Mouse (Mus musculus) heart, postnatal 0 days (tissue): ENCODE results near the gene Slc7a7. TPM values are rescaled to one million over a fixed set of nuclear protein-coding genes. Genes with fewer than 3 reads are reported as not detected.
A peak's percentile ranks its signal among the peaks of the same experiment; 100 is the strongest.

ENCODE experiments used
- ATAC-seq: fragments of 200-750 bp; cut with Nextera tagmentation; 2 replicates; pipeline ENCODE4 v1.8.0; 2017; ENCODE audit warnings: low read depth, moderate number of reproducible peaks, moderate library complexity; ENCODE audit not compliant: insufficient read depth
- DNase-seq: peaks from one replicate; pipeline ENCODE4 v3.0.0-alpha.2; 2016; ENCODE audit warnings: low spot score
- H3K27ac ChIP-seq: fragments of 300-500 bp; sonication (generic); 2 replicates; pipeline ENCODE4 v1.5.1; 2014; ENCODE audit warnings: low read depth, mild to moderate bottlenecking
- H3K27me3 ChIP-seq: fragments of 300-500 bp; sonication (generic); 2 replicates; pipeline ENCODE4 v1.6.1; 2014; ENCODE audit warnings: low read length, mixed read lengths; ENCODE audit not compliant: control insufficient read depth, insufficient read depth
- H3K36me3 ChIP-seq: fragments of 300-500 bp; sonication (generic); replicated peaks from 2 replicates; pipeline ENCODE4 v1.6.1; 2014; ENCODE audit warnings: low read length, mixed read lengths; ENCODE audit not compliant: control insufficient read depth, insufficient read depth
- H3K4me1 ChIP-seq: fragments of 300-500 bp; sonication (generic); 2 replicates; pipeline ENCODE4 v1.6.1; 2014; ENCODE audit warnings: antibody characterized with exemption; ENCODE audit not compliant: control insufficient read depth, insufficient read depth
- H3K4me2 ChIP-seq: fragments of 300-500 bp; sonication (generic); 2 replicates; pipeline ENCODE4 v1.6.1; 2014; ENCODE audit warnings: low read depth, mild to moderate bottlenecking, low read length, moderate library complexity
- H3K4me3 ChIP-seq: fragments of 300-500 bp; sonication (generic); 2 replicates; pipeline ENCODE4 v1.5.1; 2014; ENCODE audit warnings: low read depth, low read length
- H3K9ac ChIP-seq: fragments of 300-500 bp; sonication (generic); replicated peaks from 2 replicates; pipeline ENCODE4 v1.6.1; 2014; ENCODE audit warnings: low read depth, low read length, mixed read lengths
- H3K9me3 ChIP-seq: fragments of 300-500 bp; sonication (generic); replicated peaks from 2 replicates; pipeline ENCODE4 v1.6.1; 2016; ENCODE audit warnings: low read length; ENCODE audit not compliant: control insufficient read depth
- CTCF ChIP-seq: IDR thresholded peaks from 2 replicates; pipeline ENCODE4 v1.5.1; 2016; ENCODE audit warnings: antibody characterized with exemption, control low read depth, low read depth
- EP300 ChIP-seq: IDR thresholded peaks from 2 replicates; pipeline ENCODE4 v1.6.1; 2016; ENCODE audit warnings: antibody characterized with exemption, low read depth
- WGBS: fragments of 180-500 bp; shearing (Covaris S2); extraction: QIAGEN DNeasy Blood & Tissue Kit; methylation state at CpG from one replicate; pipeline ENCODE4 v1.1.7; 2014; 5-methylcytosine and 5-hydroxymethylcytosine counted together
- polyA plus RNA-seq: library from polyadenylated mRNA; unstranded; fragments of >200 nt; fragmentation: Nextera tagmentation; extraction: Ambion mirVana; gene quantifications from 2 replicates; pipeline ENCODE4 v1.2.1, GENCODE M21; 2015
- total RNA-seq: library from RNA; depleted of rRNA; stranded (reverse); fragments of >200 nt; gene quantifications from 2 replicates; pipeline ENCODE4 v1.2.3, GENCODE M21; 2014; ENCODE audit warnings: low replicate concordance; rRNA removed

Gene Slc7a7
- total and polyA plus RNA-seq, 2 experiments from 2014 or later, result 6.7 to 11.3 TPM

DNA sequence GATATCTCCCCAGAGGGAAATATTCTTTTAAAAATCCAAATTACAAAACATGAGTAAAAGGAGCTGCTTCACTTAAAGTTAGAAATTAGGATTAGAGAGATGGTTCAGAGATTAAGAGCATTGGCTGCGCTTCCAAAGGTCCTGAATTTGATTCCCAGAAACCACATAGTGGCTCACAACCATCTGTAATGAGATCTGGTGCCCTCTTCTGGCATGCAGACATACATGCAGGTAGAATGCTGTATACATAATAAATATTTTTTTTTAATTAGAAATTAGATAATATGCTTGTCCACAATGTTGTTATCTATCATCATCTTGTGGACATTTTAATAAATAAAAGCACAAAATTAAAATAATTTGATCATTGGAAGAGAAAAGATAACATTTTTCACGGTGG lies 89.0 kb downstream of the Slc7a7 start:
- no peak overlapping the region for H3K9ac ChIP-seq

DNA sequence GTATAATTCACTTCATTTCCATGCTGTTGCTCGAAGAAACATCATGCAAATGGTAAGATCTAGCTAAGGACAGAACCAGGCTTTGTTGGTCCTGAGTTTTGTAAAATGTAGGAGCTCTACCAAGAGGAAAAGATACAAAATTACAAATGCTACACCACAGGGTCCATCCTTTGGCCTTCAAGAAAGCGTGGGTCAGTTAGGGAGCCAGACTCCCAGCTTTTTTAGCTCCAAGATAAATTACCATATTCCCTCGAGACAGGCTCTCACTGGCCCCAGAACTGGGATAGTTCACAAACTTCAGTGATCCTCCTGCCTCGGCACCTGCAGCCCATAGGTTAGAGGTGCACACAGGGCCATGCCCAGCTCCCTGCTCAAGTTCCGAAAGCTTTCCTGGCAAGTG lies 93.1 kb downstream of the Slc7a7 start:
- 0 out of 2 replicates have a peak, but pooled peaks cover 3% of the 10 kb centered on the region for H3K9me3 ChIP-seq
- no peak overlapping the region for H3K4me3 ChIP-seq
- H3K27ac ChIP-seq, result no peak overlapping the region
- H3K4me2 ChIP-seq, result no peak overlapping the region
- no peaks in the 10 kb centered on the region for H3K4me1 ChIP-seq
- no peaks in the 10 kb centered on the region for H3K27me3 ChIP-seq
- no peak overlapping the region for H3K9ac ChIP-seq
- 70% methylated on average over 5 of the region's 5 CpGs for whole genome bisulfite sequencing
- ATAC-seq (no peak), DNase-seq (no peak)
- TF ChIP-seq CTCF, result no peak
- no peak for TF ChIP-seq EP300
- H3K36me3 ChIP-seq, result no peaks in the 10 kb centered on the region

More for the DNA sequence above, 89.0 kb downstream of the Slc7a7 start:
- Histone ChIP-seq H3K27ac (no peak overlapping the region), H3K4me1 (peaks cover 7% of the 10 kb centered on the region), H3K4me2 (no peak overlapping the region), H3K27me3 (no peaks in the 10 kb centered on the region), H3K4me3 (no peak overlapping the region), H3K9me3 (no peaks in the 10 kb centered on the region), H3K36me3 (no peaks in the 10 kb centered on the region)
- DNase-seq (no peak), ATAC-seq (no peak)
- TF ChIP-seq CTCF (peak; percentile 33), EP300 (no peak)
- 71% methylated on average over 2 of the region's 2 CpGs for WGBS

DNA sequence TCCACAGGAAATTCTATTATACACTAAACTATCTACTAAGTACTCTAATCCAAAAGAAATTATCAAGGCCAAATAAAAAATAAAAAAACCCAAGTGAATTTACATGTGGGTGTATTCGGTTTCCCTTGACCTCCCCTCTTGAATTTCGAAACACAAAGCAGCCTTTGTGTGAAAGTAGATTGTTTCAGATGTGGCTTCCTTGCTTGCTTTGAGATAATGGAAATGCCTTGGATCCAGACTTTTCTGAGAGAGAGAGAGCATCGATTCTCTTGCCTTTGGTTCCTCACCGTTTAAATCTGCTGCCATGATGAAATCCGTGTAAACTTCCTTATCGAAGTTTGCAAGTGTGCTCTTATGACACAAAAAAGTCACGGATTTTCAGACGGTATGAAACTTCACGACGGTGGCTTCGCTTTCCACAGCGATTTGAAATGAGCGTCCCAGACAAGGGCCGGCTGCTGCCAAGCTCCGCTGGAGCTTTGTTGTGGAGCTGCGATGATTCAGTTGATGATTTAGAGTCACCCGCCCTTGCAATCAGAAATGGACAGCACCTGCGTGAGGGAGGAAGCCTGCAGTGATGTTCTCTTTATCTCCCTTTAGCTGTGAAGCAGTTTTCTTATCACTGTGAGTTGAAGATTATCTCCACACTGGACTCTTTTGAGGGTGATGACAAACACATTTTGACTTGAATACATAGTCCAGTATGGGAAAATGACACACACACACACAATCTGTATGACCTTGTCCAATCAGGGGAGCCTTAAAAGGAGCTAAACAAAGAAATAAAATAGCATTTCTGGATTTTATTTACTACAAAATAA lies 95.8 kb downstream of the Slc7a7 start:
- WGBS, result 53% methylated on average over 18 of the region's 18 CpGs
- ATAC-seq, result no peak

More for the DNA sequence above, 95.8 kb downstream of the Slc7a7 start:
- H3K27me3 ChIP-seq, result no peaks in the 10 kb centered on the region
- TF ChIP-seq CTCF (no peak), EP300 (no peak)
- H3K9me3 ChIP-seq, result 0 out of 2 replicates have a peak, but pooled peaks cover 3% of the 10 kb centered on the region
- no peak for DNase-seq
- no peaks in the 10 kb centered on the region for H3K36me3 ChIP-seq
- H3K4me1 ChIP-seq, result no peaks in the 10 kb centered on the region
- H3K27ac ChIP-seq, result no peak overlapping the region
- H3K4me3 ChIP-seq, result no peak overlapping the region
- no peak overlapping the region for H3K4me2 ChIP-seq
- H3K9ac ChIP-seq, result no peak overlapping the region

Other genes starting within 250 kb of the Slc7a7 start
- gene Dad1, start 163.7 kb downstream of the Slc7a7 start, total RNA-seq, result 267 and 313 TPM in 2 replicates
- 389 and 395 TPM in 2 replicates for gene Dad1, start 163.7 kb downstream of the Slc7a7 start, polyA plus RNA-seq
- gene Abhd4, start 163.6 kb downstream of the Slc7a7 start, total RNA-seq, result 192 and 229 TPM in 2 replicates
- gene Abhd4, start 163.6 kb downstream of the Slc7a7 start, polyA plus RNA-seq, result 99.9 and 103 TPM in 2 replicates
- gene Olfr49, start 132.8 kb downstream of the Slc7a7 start, total RNA-seq, result not detected in 2 replicates
- gene Olfr49, start 132.8 kb downstream of the Slc7a7 start, polyA plus RNA-seq, result not detected in 2 replicates
- gene Oxa1l, start 56.9 kb downstream of the Slc7a7 start, total RNA-seq, result 136 and 152 TPM in 2 replicates
- 99.3 and 109 TPM in 2 replicates for gene Oxa1l, start 56.9 kb downstream of the Slc7a7 start, polyA plus RNA-seq
- 132 and 145 TPM in 2 replicates for gene Mrpl52, start 9.1 kb upstream of the Slc7a7 start, total RNA-seq
- 335 and 371 TPM in 2 replicates for gene Mrpl52, start 9.1 kb upstream of the Slc7a7 start, polyA plus RNA-seq
- gene Mmp14, start 13.8 kb upstream of the Slc7a7 start, total RNA-seq, result 59.9 and 73.2 TPM in 2 replicates
- 59.7 and 60.9 TPM in 2 replicates for gene Mmp14, start 13.8 kb upstream of the Slc7a7 start, polyA plus RNA-seq
- 81.5 and 110 TPM in 2 replicates for gene Lrp10, start 46.4 kb upstream of the Slc7a7 start, total RNA-seq
- 47.8 and 54.4 TPM in 2 replicates for gene Lrp10, start 46.4 kb upstream of the Slc7a7 start, polyA plus RNA-seq
- gene Rem2, start 58.3 kb upstream of the Slc7a7 start, total RNA-seq, result 0.77 TPM in 1 of 2 replicates, not detected in the other
- 0.15 and 0.27 TPM in 2 replicates for gene Rem2, start 58.3 kb upstream of the Slc7a7 start, polyA plus RNA-seq
- 35.0 and 42.0 TPM in 2 replicates for gene Prmt5, start 99.7 kb upstream of the Slc7a7 start, total RNA-seq
- 30.6 and 31.6 TPM in 2 replicates for gene Prmt5, start 99.7 kb upstream of the Slc7a7 start, polyA plus RNA-seq
- 84.6 and 109 TPM in 2 replicates for gene Haus4, start 136.8 kb upstream of the Slc7a7 start, total RNA-seq
- gene Haus4, start 136.8 kb upstream of the Slc7a7 start, polyA plus RNA-seq, result 26.3 and 27.0 TPM in 2 replicates
- gene Ajuba, start 159.8 kb upstream of the Slc7a7 start, total RNA-seq, result 24.8 and 32.5 TPM in 2 replicates
- gene Ajuba, start 159.8 kb upstream of the Slc7a7 start, polyA plus RNA-seq, result 9.9 and 11.3 TPM in 2 replicates
- 5.3 and 12.4 TPM in 2 replicates for gene 4931414P19Rik, start 188.2 kb upstream of the Slc7a7 start, total RNA-seq
- 3.3 and 4.0 TPM in 2 replicates for gene 4931414P19Rik, start 188.2 kb upstream of the Slc7a7 start, polyA plus RNA-seq
- 207 TPM in 2 replicates for gene Psmb5, start 200.2 kb upstream of the Slc7a7 start, total RNA-seq
- 342 and 350 TPM in 2 replicates for gene Psmb5, start 200.2 kb upstream of the Slc7a7 start, polyA plus RNA-seq
- not detected in 2 replicates for gene Psmb11, start 203.7 kb upstream of the Slc7a7 start, total RNA-seq
- not detected in 2 replicates for gene Psmb11, start 203.7 kb upstream of the Slc7a7 start, polyA plus RNA-seq
- gene Gm17606, start 223.2 kb upstream of the Slc7a7 start, total RNA-seq, result not detected in 2 replicates
- not detected in 2 replicates for gene Gm17606, start 223.2 kb upstream of the Slc7a7 start, polyA plus RNA-seq
- gene Cdh24, start 223.6 kb upstream of the Slc7a7 start, total RNA-seq, result 6.2 and 7.0 TPM in 2 replicates
- gene Cdh24, start 223.6 kb upstream of the Slc7a7 start, polyA plus RNA-seq, result 0.41 and 0.47 TPM in 2 replicates